Mouse (Mus musculus): Measurements from ENCODE around the gene Zdhhc8. TPM values are rescaled to one million over a fixed set of nuclear protein-coding genes. Genes with fewer than 3 reads are reported as not detected.
A peak's percentile ranks its signal among the peaks of the same experiment; 100 is the strongest.

The Zdhhc8 gene
- polyA plus RNA-seq, 1 experiment from 2014 or later = 13.5 TPM

DNA sequence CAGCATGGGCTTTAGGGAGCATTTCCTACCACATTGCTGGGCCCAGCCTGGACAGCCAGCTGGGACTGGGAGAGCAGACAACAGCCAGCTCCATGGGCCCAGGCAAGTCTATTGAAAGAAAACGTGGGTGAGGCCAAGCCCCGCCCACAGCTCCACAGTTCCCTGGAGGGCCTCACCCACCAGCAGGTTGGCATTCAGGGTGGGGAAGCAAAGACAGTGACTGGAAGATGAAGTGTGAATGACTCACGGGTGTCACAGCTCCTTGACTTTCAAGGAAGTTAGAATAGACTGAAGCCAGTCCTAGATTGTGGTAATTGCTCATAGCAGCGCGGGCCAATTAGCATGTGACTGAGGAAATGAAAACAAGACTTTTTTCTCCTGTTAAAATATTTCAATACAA is 39.9 kb downstream of the Zdhhc8 start:
- H3K4me1 ChIP-seq (replicated peaks; ENCODE audit: insufficient read depth, low read length) = peaks cover 7% of the 10 kb centered on the region; the same call in 1 of the 2 replicates
- no peak for DNase-seq (ENCODE audit: low spot score)
- peak; percentile 41; the same call in 1 of the 2 replicates for ATAC-seq (replicated peaks; ENCODE audit: low FRiP score, low read depth)
- 36% methylated on average over 5 of the region's 5 CpGs for WGBS
- no peak overlapping the region for H3K4me2 ChIP-seq (ENCODE audit: low read length)
- no peak for TF ChIP-seq CTCF (IDR thresholded peaks at IDR 0.05; ENCODE audit: low read depth)
- H3K27me3 ChIP-seq (ENCODE audit: insufficient read depth, low read length) = no peaks in the 10 kb centered on the region
- H3K9me3 ChIP-seq (replicated peaks; ENCODE audit: low read length) = no peaks in the 10 kb centered on the region
- H3K36me3 ChIP-seq (ENCODE audit: insufficient read depth, low read length) = no peaks in the 10 kb centered on the region
- H3K4me3 ChIP-seq (replicated peaks; ENCODE audit: low read depth, low read length) = no peak overlapping the region
- peak overlapping the region; percentile 26; the same call in 1 of the 2 replicates for H3K27ac ChIP-seq
- no peak overlapping the region for H3K9ac ChIP-seq (ENCODE audit: low read depth, low read length)

- Histone ChIP-seq H3K9me3 (replicated peaks; ENCODE audit: low read length) (no peaks in the 10 kb centered on the region), H3K4me1 (replicated peaks; ENCODE audit: insufficient read depth, low read length) (peaks cover 7% of the 10 kb centered on the region; the same call in 1 of the 2 replicates), H3K4me2 (ENCODE audit: low read length) (no peak overlapping the region), H3K27me3 (ENCODE audit: insufficient read depth, low read length) (no peaks in the 10 kb centered on the region), H3K27ac (peak overlapping the region; percentile 26; the same call in 1 of the 2 replicates), H3K36me3 (ENCODE audit: insufficient read depth, low read length) (no peaks in the 10 kb centered on the region), H3K4me3 (replicated peaks; ENCODE audit: low read depth, low read length) (no peak overlapping the region), H3K9ac (ENCODE audit: low read depth, low read length) (no peak overlapping the region)
- WGBS = 42% methylated on average over 15 of the region's 15 CpGs
- ATAC-seq (replicated peaks; ENCODE audit: low FRiP score, low read depth) (peak; percentile 43), DNase-seq (ENCODE audit: low spot score) (no peak)
- TF ChIP-seq CTCF (IDR thresholded peaks at IDR 0.05; ENCODE audit: low read depth) = no peak
Measured at GRCm38 (mm10) chr16:18194208-18194985, 40.5 kb downstream of the Zdhhc8 start.

- no peak for ATAC-seq (replicated peaks; ENCODE audit: low FRiP score, low read depth)
- Histone ChIP-seq H3K27ac (no peak overlapping the region), H3K9ac (ENCODE audit: low read depth, low read length) (no peak overlapping the region), H3K4me1 (replicated peaks; ENCODE audit: insufficient read depth, low read length) (peaks cover 14% of the 10 kb centered on the region; the same call in 1 of the 2 replicates), H3K9me3 (replicated peaks; ENCODE audit: low read length) (no peaks in the 10 kb centered on the region), H3K27me3 (ENCODE audit: insufficient read depth, low read length) (no peaks in the 10 kb centered on the region), H3K4me3 (replicated peaks; ENCODE audit: low read depth, low read length) (no peak overlapping the region), H3K36me3 (ENCODE audit: insufficient read depth, low read length) (no peaks in the 10 kb centered on the region), H3K4me2 (ENCODE audit: low read length) (no peak overlapping the region)
- no peak for DNase-seq (ENCODE audit: low spot score)
- no peak for TF ChIP-seq CTCF (IDR thresholded peaks at IDR 0.05; ENCODE audit: low read depth)
- 77% methylated on average over 2 of the region's 2 CpGs for WGBS
Measured at GRCm38 (mm10) chr16:18191006-18191405, 43.9 kb downstream of the Zdhhc8 start.

- ATAC-seq (replicated peaks; ENCODE audit: low FRiP score, low read depth) = no peak
- no peak for TF ChIP-seq CTCF (IDR thresholded peaks at IDR 0.05; ENCODE audit: low read depth)
- 71% methylated on average over 3 of the region's 3 CpGs for WGBS
- peaks cover 13% of the 10 kb centered on the region; the same call in 1 of the 2 replicates for H3K4me1 ChIP-seq (replicated peaks; ENCODE audit: insufficient read depth, low read length)
- H3K27me3 ChIP-seq (ENCODE audit: insufficient read depth, low read length) = no peaks in the 10 kb centered on the region
- no peak overlapping the region for H3K27ac ChIP-seq
- H3K36me3 ChIP-seq (ENCODE audit: insufficient read depth, low read length) = no peaks in the 10 kb centered on the region
- H3K9ac ChIP-seq (ENCODE audit: low read depth, low read length) = no peak overlapping the region
- no peak overlapping the region for H3K4me2 ChIP-seq (ENCODE audit: low read length)
- no peak for DNase-seq (ENCODE audit: low spot score)
- H3K4me3 ChIP-seq (replicated peaks; ENCODE audit: low read depth, low read length) = no peak overlapping the region
- H3K9me3 ChIP-seq (replicated peaks; ENCODE audit: low read length) = no peaks in the 10 kb centered on the region
Measured at GRCm38 (mm10) chr16:18187221-18187620, 47.7 kb downstream of the Zdhhc8 start.

DNA sequence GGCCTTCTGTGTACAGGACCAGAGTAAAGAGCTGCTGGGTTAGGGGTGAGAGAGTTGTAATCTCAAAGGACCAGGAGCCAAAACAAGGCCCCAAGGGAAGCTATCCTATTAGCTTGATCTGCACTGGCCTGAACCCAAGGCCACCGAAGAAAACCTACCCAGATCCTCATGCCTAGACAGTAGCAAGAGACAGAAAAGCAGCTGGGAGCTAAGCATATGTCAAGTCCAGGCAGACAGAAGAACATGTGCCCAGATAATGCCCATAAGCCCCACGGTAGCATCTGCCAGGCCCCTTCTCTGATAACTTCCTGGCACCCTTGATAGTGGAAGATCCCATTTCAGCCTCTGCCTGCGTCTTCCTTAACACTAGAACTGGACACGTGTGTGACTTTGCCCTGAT is 48.1 kb downstream of the Zdhhc8 start:
- no peak for TF ChIP-seq CTCF (IDR thresholded peaks at IDR 0.05; ENCODE audit: low read depth)
- Histone ChIP-seq H3K4me2 (ENCODE audit: low read length) (no peak overlapping the region), H3K9me3 (replicated peaks; ENCODE audit: low read length) (no peaks in the 10 kb centered on the region), H3K27ac (0 out of 2 replicates have a peak overlapping the region, but pooled peaks have one; percentile 36), H3K9ac (ENCODE audit: low read depth, low read length) (no peak overlapping the region), H3K27me3 (ENCODE audit: insufficient read depth, low read length) (no peaks in the 10 kb centered on the region), H3K4me3 (replicated peaks; ENCODE audit: low read depth, low read length) (no peak overlapping the region), H3K36me3 (ENCODE audit: insufficient read depth, low read length) (no peaks in the 10 kb centered on the region), H3K4me1 (replicated peaks; ENCODE audit: insufficient read depth, low read length) (peaks cover 13% of the 10 kb centered on the region; the same call in 1 of the 2 replicates)
- DNase-seq (ENCODE audit: low spot score) = no peak
- ATAC-seq (replicated peaks; ENCODE audit: low FRiP score, low read depth) = no peak
- WGBS = 55% methylated on average over 4 of the region's 4 CpGs

- no peak for TF ChIP-seq CTCF (IDR thresholded peaks at IDR 0.05; ENCODE audit: low read depth)
- no peak overlapping the region for H3K4me3 ChIP-seq (replicated peaks; ENCODE audit: low read depth, low read length)
- H3K27me3 ChIP-seq (ENCODE audit: insufficient read depth, low read length) = no peaks in the 10 kb centered on the region
- 0 out of 2 replicates have a peak overlapping the region, but pooled peaks have one; percentile 36 for H3K27ac ChIP-seq
- peak; percentile 82 for ATAC-seq (replicated peaks; ENCODE audit: low FRiP score, low read depth)
- H3K9ac ChIP-seq (ENCODE audit: low read depth, low read length) = no peak overlapping the region
- WGBS = 12% methylated on average over 8 of the region's 8 CpGs
- no peak overlapping the region for H3K4me2 ChIP-seq (ENCODE audit: low read length)
- H3K9me3 ChIP-seq (replicated peaks; ENCODE audit: low read length) = no peaks in the 10 kb centered on the region
- DNase-seq (ENCODE audit: low spot score) = peak; percentile 82
- no peaks in the 10 kb centered on the region for H3K36me3 ChIP-seq (ENCODE audit: insufficient read depth, low read length)
- H3K4me1 ChIP-seq (replicated peaks; ENCODE audit: insufficient read depth, low read length) = peaks cover 13% of the 10 kb centered on the region; the same call in 1 of the 2 replicates
Measured at GRCm38 (mm10) chr16:18185715-18186449, 49.1 kb downstream of the Zdhhc8 start.
